Mouse (Mus musculus) naive thymus-derived CD4-positive, alpha-beta T cell, adult 5 months (primary cell): ENCODE measurements around the gene Fam107b. TPM values are rescaled to one million over a fixed set of nuclear protein-coding genes. Genes with fewer than 3 reads are reported as not detected.

Experiments
- polyA plus RNA-seq: library from polyadenylated mRNA; unstranded; fragments of 100-300 nt; shearing (Covaris generic); gene quantifications from one replicate; pipeline ENCODE4 v1.2.1, GENCODE M21; 2017

Fam107b gene
- 661 TPM for polyA plus RNA-seq

DNA sequence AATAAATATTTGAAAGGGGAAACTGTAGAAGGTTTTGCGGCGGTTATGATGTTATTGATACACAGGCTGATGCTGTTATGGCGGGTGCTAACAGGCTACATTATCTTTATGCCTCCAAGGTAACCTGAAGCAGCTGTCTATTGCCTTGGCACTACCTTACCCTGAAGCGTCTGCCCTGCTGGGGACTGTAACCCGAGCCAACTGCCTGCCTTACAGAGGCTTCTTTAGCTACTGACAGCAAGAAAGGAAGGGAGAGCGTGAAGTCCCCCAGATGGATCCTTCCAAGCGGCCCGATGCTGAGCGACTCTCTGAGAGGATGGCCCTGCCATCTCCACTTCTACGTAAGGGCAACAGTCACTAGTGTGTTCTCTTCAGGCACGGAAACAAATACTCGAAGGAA, at the start of gene Fam107b:
TSS of gene Fam107b (plus strand) at position 303 of the 400 bp plus-strand sequence.

Other genes starting within 250 kb of the Fam107b start
- gene Rpp38, start 237.8 kb upstream of the Fam107b start, polyA plus RNA-seq = 15.3 TPM
- not detected for gene Acbd7, start 234.3 kb upstream of the Fam107b start, polyA plus RNA-seq
- gene Olah, start 173.3 kb upstream of the Fam107b start, polyA plus RNA-seq = not detected
- not detected for gene Meig1, start 147.8 kb upstream of the Fam107b start, polyA plus RNA-seq
- 21.5 TPM for gene Dclre1c, start 146.4 kb upstream of the Fam107b start, polyA plus RNA-seq
- 6.2 TPM for gene Suv39h2, start 95.5 kb upstream of the Fam107b start, polyA plus RNA-seq
- 6.5 TPM for gene Gm45902, start 57.7 kb upstream of the Fam107b start, polyA plus RNA-seq
- 92.5 TPM for gene Hspa14, start 57.7 kb upstream of the Fam107b start, polyA plus RNA-seq
- gene Cdnf, start 57.5 kb upstream of the Fam107b start, polyA plus RNA-seq = 1.1 TPM